Mouse (Mus musculus) cerebellum, adult 2 months (tissue): Measurements from ENCODE around the gene Gimap7.

Source experiments
- CTCF ChIP-seq: fragments of 200-500 bp; IDR thresholded peaks from 2 replicates; pipeline ENCODE4 v1.5.1; 2011; ENCODE audit warnings: low read depth, mild to moderate bottlenecking, control low read depth, low read length, moderate library complexity, borderline replicate concordance; ENCODE audit not compliant: insufficient read depth
- POLR2A ChIP-seq: fragments of 200-500 bp; IDR thresholded peaks from 2 replicates; pipeline ENCODE4 v1.6.1; 2011; ENCODE audit warnings: low read length, control low read depth, borderline replicate concordance; ENCODE audit not compliant: insufficient read depth

DNA sequence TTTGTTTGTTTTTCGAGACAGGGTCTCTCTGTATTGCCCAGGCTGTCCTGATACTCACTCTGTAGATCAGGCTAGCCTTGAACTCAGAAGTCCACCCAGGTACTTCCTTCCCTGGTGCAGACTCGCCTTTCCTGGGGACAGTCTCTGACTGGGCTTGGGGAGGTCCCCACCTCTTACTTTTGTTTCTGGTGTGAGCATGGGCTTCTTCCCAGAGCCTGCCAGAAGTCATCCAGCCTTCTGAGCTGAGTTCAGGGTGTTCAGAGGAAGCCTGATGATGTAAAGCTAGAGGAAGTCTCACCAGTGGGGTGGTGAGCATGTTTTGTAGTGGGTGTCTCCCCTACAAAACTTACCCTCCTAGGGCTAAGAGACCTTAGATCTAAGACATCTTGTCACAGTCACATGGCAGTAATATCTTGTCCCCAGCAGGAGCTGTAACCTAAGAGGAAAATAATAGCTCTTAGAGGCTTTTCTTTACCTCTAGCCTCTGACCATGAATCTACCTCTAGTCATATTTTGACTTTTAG lies 48.9 kb upstream of the Gimap7 start:
- TF ChIP-seq CTCF (no peak), POLR2A (no peak)
